Mouse (Mus musculus) liver, postnatal 0 days (tissue): ENCODE measurements around the gene Calcoco1.

Experiments used
- CTCF ChIP-seq: sonication (generic); IDR thresholded peaks from 2 replicates; pipeline ENCODE4 v1.5.1; 2016; ENCODE audit warnings: antibody characterized with exemption, low read depth
- EP300 ChIP-seq: IDR thresholded peaks from 2 replicates; pipeline ENCODE4 v1.6.1; 2016; ENCODE audit warnings: antibody characterized with exemption, low read depth, mild to moderate bottlenecking

DNA sequence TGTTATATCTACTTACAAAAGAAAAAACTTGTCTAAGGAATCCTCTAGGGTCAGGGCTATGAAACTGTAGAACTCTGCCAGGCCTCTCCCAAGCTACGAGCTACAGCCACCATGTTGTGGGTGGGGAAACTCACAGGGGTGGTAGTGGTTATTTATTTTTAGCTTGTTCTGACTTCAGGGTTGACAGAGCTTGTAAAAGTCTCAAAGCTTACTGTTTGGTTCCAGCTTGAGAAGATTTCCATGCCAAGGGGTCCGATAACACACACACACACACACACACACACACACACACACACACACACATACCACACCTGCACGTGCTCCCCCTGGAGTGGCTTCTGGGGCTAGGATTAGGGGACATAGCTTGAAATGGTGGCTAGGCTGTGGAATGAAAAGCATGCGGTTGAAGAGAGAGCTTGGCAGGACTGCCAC is 538 bp upstream of the Calcoco1 start:
- TF ChIP-seq CTCF = no peak
- no peak for TF ChIP-seq EP300
